In the genomic region with DNA sequence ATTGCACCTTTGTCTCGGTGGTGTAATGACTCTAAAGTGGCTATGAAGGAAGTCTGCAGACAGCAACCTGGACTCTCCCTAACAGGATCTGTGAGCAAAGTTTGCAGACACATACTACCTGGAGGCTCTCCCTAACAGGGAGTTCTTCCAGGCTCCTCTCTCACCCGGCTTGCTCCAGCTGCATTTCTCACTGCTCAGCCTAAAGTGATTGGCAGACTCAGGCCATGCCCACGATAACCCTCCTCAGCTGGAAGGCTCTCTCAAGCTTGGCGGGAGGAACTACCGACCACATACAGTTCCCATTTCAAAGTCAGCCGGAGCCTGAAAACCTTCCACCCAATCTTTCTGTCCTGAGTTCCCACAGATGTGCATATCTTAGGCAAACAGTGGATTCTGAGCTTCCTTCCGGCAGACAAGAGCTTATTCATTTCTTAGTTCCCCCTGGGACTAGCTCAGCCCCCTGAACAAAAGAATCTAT, we compare ENCODE assay signal across 9 mouse cellular contexts. TPM values are rescaled to one million over a fixed set of nuclear protein-coding genes. Genes with fewer than 3 reads are reported as not detected.
DNase-seq lines count a peak whose midpoint lies in the region; ATAC-seq and TF ChIP-seq lines count a peak whose summit lies in the region.
"Had no signal": no experiment of that assay in that cellular context is flagged by ENCODE, and none has a peak within 500 bp of the region (broad histone marks: within the 10 kb centered on the region; RNA-seq: fewer than 3 reads in every experiment).

No protein-coding gene starts in this region.

- H3K9me3 ChIP-seq in G1E (replicated peaks) = no peaks in the 10 kb centered on the region
- H3K9me3 ChIP-seq in midbrain, postnatal 0 days (ENCODE audit: low read length) = no peaks in the 10 kb centered on the region
- H3K9me3 ChIP-seq: embryonic facial prominence, embryonic 12.5 days; limb, embryonic 15.5 days had no signal

- no peak overlapping the region for H3K4me3 ChIP-seq in G1E (ENCODE audit: low read depth, low read length)
- no peak overlapping the region for H3K4me3 ChIP-seq in midbrain, postnatal 0 days (ENCODE audit: low read depth, low read length)
- H3K4me3 ChIP-seq: embryonic facial prominence, embryonic 12.5 days; limb, embryonic 15.5 days had no signal

- H3K27me3 ChIP-seq in G1E (ENCODE audit: insufficient read depth, low read length) = peaks cover 22% of the 10 kb centered on the region
- no peaks in the 10 kb centered on the region for H3K27me3 ChIP-seq in midbrain, postnatal 0 days (ENCODE audit: insufficient read depth, low read length)

- intact Hi-C loops in heart, postnatal 36 days (cut with DNase I) = no loop called here

- H3K36me3 ChIP-seq in G1E (replicated peaks) = no peaks in the 10 kb centered on the region
- H3K36me3 ChIP-seq in midbrain, postnatal 0 days (ENCODE audit: insufficient read depth, low read length) = no peaks in the 10 kb centered on the region
- H3K36me3 ChIP-seq: embryonic facial prominence, embryonic 12.5 days; limb, embryonic 15.5 days had no signal

- WGBS in midbrain, postnatal 0 days = 8% methylated on average over 7 of the region's 7 CpGs

- H3K4me1 ChIP-seq in G1E (ENCODE audit: insufficient read depth, low read depth, low read length) = peaks cover 32% of the 10 kb centered on the region
- H3K4me1 ChIP-seq in midbrain, postnatal 0 days (ENCODE audit: insufficient read depth, low read length) = no peaks in the 10 kb centered on the region

- H3K27ac ChIP-seq in midbrain, postnatal 0 days (ENCODE audit: low read depth, low read length) = no peak overlapping the region
- H3K27ac ChIP-seq: embryonic facial prominence, embryonic 12.5 days; limb, embryonic 15.5 days had no signal

- no peak for DNase-seq in G1E (ENCODE audit: low spot score)
- DNase-seq in adipocyte (ENCODE audit: low spot score) = peak; percentile 30
- peak; percentile 22 to 34 for DNase-seq in heart, postnatal 36 days
- DNase-seq in gastrocnemius, postnatal 10 days = no peak
- no peak for DNase-seq in layer of hippocampus, adult 8-10 months (ENCODE audit: low spot score in 2 of 2)
- no peak for DNase-seq in midbrain, postnatal 0 days (ENCODE audit: low spot score)

- no peak overlapping the region for H3K4me2 ChIP-seq in midbrain, postnatal 0 days (ENCODE audit: low read depth, low read length, poor library complexity, severe bottlenecking)
- H3K4me2 ChIP-seq: embryonic facial prominence, embryonic 12.5 days; limb, embryonic 15.5 days had no signal

- ATAC-seq in G1E (ENCODE audit: extremely low read depth, insufficient number of reproducible peaks, low FRiP score, poor library complexity, severe bottlenecking) = peak; percentile 42; the same call in 1 of the 2 replicates
- peak; percentile 34 for ATAC-seq in megakaryocyte, adult 5-6 weeks (ENCODE audit: poor library complexity, severe bottlenecking)
- no peak for ATAC-seq in midbrain, postnatal 0 days (ENCODE audit: low FRiP score)

- no peak for TF ChIP-seq CTCF in G1E (IDR thresholded peaks at IDR 0.05; ENCODE audit: low read depth, low read length)
- TF ChIP-seq CTCF in midbrain, postnatal 0 days (IDR thresholded peaks at IDR 0.05) = no peak

- no peak overlapping the region for H3K9ac ChIP-seq in midbrain, postnatal 0 days (replicated peaks; ENCODE audit: low read length, poor library complexity, severe bottlenecking)
- H3K9ac ChIP-seq: embryonic facial prominence, embryonic 12.5 days; limb, embryonic 15.5 days had no signal

RNA-seq across cellular contexts. Expression of gene Bin2, which starts 3.1 kb away (rescaled TPM):
- 5.3 and 6.8 TPM in 2 replicates for total RNA-seq in G1E (2014; fragmentation: Nextera tagmentation)
- total RNA-seq in G1E (2017) = 13.3 and 15.5 TPM in 2 replicates
- 13.7 and 14.3 TPM in 2 replicates for polyA plus RNA-seq in G1E (2012)
- total RNA-seq in heart, postnatal 36 days (2021) = 1 to 10 TPM; 1.6 TPM
- total RNA-seq in megakaryocyte, adult 5-6 weeks (2015) = 309 and 324 TPM in 2 replicates
- 275 and 304 TPM in 2 replicates for total RNA-seq in megakaryocyte, adult 5-6 weeks (2017)
- 1 to 10 TPM in 1 of 2 experiments, under 1 TPM in 1; 0.59 to 2.0 TPM for total RNA-seq in gastrocnemius, postnatal 10 days (2021)
- 10 to 100 TPM in 2 of 4 experiments, 1 to 10 TPM in 2; 4.5 to 15.9 (median 9.7) TPM for total RNA-seq in layer of hippocampus, adult 8-10 months (2022)
- 2.1 and 2.7 TPM in 2 replicates for total RNA-seq in midbrain, postnatal 0 days (2014; rRNA removed)
- polyA plus RNA-seq in midbrain, postnatal 0 days (2015; fragmentation: Nextera tagmentation; extraction: Ambion mirVana) = 1.2 TPM in 2 replicates

RNA-seq across cellular contexts. Expression of gene Cela1, which starts 21.5 kb away (rescaled TPM):
- total RNA-seq in G1E (2014; fragmentation: Nextera tagmentation) (not detected in 2 replicates), G1E (2017) (2.9 and 6.4 TPM in 2 replicates)
- 0.32 and 0.54 TPM in 2 replicates for polyA plus RNA-seq in G1E (2012)
- under 1 TPM in 1 of 2 experiments, not detected in 1; 0.98 TPM for total RNA-seq in heart, postnatal 36 days (2021)
- 3.5 and 6.2 TPM in 2 replicates for total RNA-seq in megakaryocyte, adult 5-6 weeks (2015)
- total RNA-seq in megakaryocyte, adult 5-6 weeks (2017) = 1.8 and 4.2 TPM in 2 replicates
- total RNA-seq in gastrocnemius, postnatal 10 days (2021) = 1 to 10 TPM in 1 of 2 experiments, not detected in 1; 1.2 TPM
- total RNA-seq in layer of hippocampus, adult 8-10 months (2022) = 1 to 10 TPM in 3 of 4 experiments, under 1 TPM in 1; 0.68 to 7.5 (median 5.7) TPM
- 2.0 TPM in 1 of 2 replicates, not detected in the other for total RNA-seq in midbrain, postnatal 0 days (2014; rRNA removed)
- 2.0 TPM in 2 replicates for polyA plus RNA-seq in midbrain, postnatal 0 days (2015; fragmentation: Nextera tagmentation; extraction: Ambion mirVana)

RNA-seq across cellular contexts. Expression of gene Smagp, which starts 29.5 kb away (rescaled TPM):
- total RNA-seq in G1E (2014; fragmentation: Nextera tagmentation) = not detected in 2 replicates
- total RNA-seq in G1E (2017) = 2.6 and 2.7 TPM in 2 replicates
- polyA plus RNA-seq in G1E (2012) = 2.7 and 3.3 TPM in 2 replicates
- 10 to 100 TPM; 13.7 to 15.8 TPM for total RNA-seq in heart, postnatal 36 days (2021)
- total RNA-seq in megakaryocyte, adult 5-6 weeks (2015) = 1.1 and 3.2 TPM in 2 replicates
- 0.51 and 4.5 TPM in 2 replicates for total RNA-seq in megakaryocyte, adult 5-6 weeks (2017)
- total RNA-seq in gastrocnemius, postnatal 10 days (2021) = 1 to 10 TPM; 6.5 to 8.6 TPM
- total RNA-seq in layer of hippocampus, adult 8-10 months (2022) = 1 to 10 TPM; 1.4 to 4.3 (median 2.7) TPM
- 1.2 and 2.5 TPM in 2 replicates for total RNA-seq in midbrain, postnatal 0 days (2014; rRNA removed)
- polyA plus RNA-seq in midbrain, postnatal 0 days (2015; fragmentation: Nextera tagmentation; extraction: Ambion mirVana) = 2.6 and 3.8 TPM in 2 replicates

RNA-seq across cellular contexts. Expression of gene Dazap2, which starts 51.1 kb away (rescaled TPM):
- total RNA-seq in G1E (2014; fragmentation: Nextera tagmentation) (234 and 277 TPM in 2 replicates), G1E (2017) (177 TPM in 2 replicates)
- 52.4 and 56.6 TPM in 2 replicates for polyA plus RNA-seq in G1E (2012)
- total RNA-seq in heart, postnatal 36 days (2021) = 100 to 1,000 TPM; 161 to 177 TPM
- 576 and 578 TPM in 2 replicates for total RNA-seq in megakaryocyte, adult 5-6 weeks (2015)
- 242 and 284 TPM in 2 replicates for total RNA-seq in megakaryocyte, adult 5-6 weeks (2017)
- 10 to 100 TPM; 64.8 to 67.8 TPM for total RNA-seq in gastrocnemius, postnatal 10 days (2021)
- 100 to 1,000 TPM; 106 to 135 (median 115) TPM for total RNA-seq in layer of hippocampus, adult 8-10 months (2022)
- 89.3 and 148 TPM in 2 replicates for total RNA-seq in midbrain, postnatal 0 days (2014; rRNA removed)
- 133 and 134 TPM in 2 replicates for polyA plus RNA-seq in midbrain, postnatal 0 days (2015; fragmentation: Nextera tagmentation; extraction: Ambion mirVana)

Comparison
In these comparisons a context has a peak if more than half of its experiments do, and no peak if none do; other contexts are left out.
1. DNase-seq: peak in adipocyte (single experiment) and heart, postnatal 36 days (2 of 2); none in G1E (single experiment), gastrocnemius, postnatal 10 days (single experiment), layer of hippocampus, adult 8-10 months (0 of 2) and midbrain, postnatal 0 days (single experiment).
2. RNA of gene Bin2, which starts 3.1 kb away (total RNA-seq): 275 to 324 TPM in megakaryocyte, adult 5-6 weeks; 5.3 to 15.5 TPM in G1E, 4.5 to 15.9 TPM in layer of hippocampus, adult 8-10 months, 2.1 to 2.7 TPM in midbrain, postnatal 0 days, 0.59 to 2.0 TPM in gastrocnemius, postnatal 10 days and 1.6 TPM in heart, postnatal 36 days; every median in the first group is over 10 times any median in the second.